Mouse (Mus musculus) kidney, adult 2 months (tissue): ENCODE measurements around the gene Gpc1.

Source experiments
- CTCF ChIP-seq: fragments of 200-500 bp; conservative IDR thresholded peaks from 2 replicates; pipeline ENCODE4 v1.5.1; 2011; ENCODE audit warnings: low read depth, mild to moderate bottlenecking, control low read depth, low read length, moderate library complexity, mixed read lengths; ENCODE audit not compliant: insufficient read depth, insufficient read length
- POLR2A ChIP-seq: fragments of 200-500 bp; IDR thresholded peaks from one replicate; pipeline ENCODE4 v1.6.1; 2011; ENCODE audit warnings: low read depth, low read length, control low read depth

GRCm38 (mm10) chr1:92837931-92838833 is 6.7 kb downstream of the Gpc1 start:
- TF ChIP-seq CTCF (no peak), POLR2A (no peak)
